8 mouse cellular contexts compared by ENCODE assay signal in the genomic region with DNA sequence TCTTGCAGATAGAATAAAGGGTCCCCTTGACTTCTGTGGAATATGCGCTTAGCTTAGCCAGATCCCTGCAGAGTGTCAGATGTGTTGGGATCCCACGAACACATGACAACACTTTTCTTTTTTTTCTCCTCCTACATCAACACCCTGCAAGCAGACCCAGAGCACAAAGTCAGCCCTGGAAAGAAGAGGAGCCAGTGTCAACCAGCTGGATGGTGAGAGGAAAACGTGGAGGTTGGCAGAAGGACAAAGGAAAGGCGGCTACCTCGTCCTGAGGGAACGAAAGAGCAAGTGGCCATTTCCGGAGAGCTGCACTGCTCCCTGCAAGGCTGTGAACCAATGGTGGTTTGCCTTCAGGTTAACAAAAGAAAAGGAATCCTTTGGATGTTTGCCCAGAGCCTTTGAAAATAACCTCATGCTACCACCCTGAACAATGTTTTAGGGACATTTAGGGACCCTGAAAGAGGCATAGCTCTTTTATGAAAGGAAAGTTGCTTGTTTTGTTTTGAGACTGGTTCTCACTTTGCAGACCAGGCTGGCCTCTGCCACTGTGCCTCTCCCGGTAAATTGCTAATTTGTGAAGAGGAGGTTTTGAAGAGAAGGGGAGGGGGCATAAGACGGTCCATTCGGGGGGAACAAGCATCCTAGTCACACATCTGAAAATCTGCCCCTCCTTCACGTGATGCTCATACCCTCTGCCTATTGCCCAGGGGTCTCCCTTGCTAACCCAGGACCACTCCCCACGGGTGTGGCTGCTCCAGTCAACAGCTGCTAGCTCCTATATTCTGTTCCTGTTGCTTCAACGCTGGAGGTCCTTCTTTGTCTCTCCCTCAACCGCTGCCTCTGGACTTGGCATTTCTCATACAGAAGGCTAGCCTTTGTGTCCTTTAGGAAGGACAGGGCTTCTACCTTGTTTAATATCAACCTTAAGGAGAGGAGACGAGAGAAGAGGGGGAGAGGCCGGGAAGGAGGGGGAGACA. TPM values are rescaled to one million over a fixed set of nuclear protein-coding genes. Genes with fewer than 3 reads are reported as not detected.
DNase-seq lines count a peak whose midpoint lies in the region; ATAC-seq and TF ChIP-seq lines count a peak whose summit lies in the region.

No protein-coding gene starts in this region.

- no peak for TF ChIP-seq CTCF in heart, adult 2 months (IDR thresholded peaks at IDR 0.05)

- intact Hi-C loops in heart, adult 2 months (cut with DNase I): loop anchor here (1.0 to 5.0 kb wide), 7 partner anchors 29 to 575 kb away; partner anchors contain the start of genes Gsk3b, Lrrc58 and Ndufb4

- peak overlapping the region; percentile 80 for H3K27ac ChIP-seq in heart, adult 2 months
- H3K27ac ChIP-seq in kidney, embryonic 14.5 days (ENCODE audit: low read depth, low read length): 0 out of 2 replicates have a peak overlapping the region, but pooled peaks have one; percentile 12
- H3K27ac ChIP-seq in midbrain, embryonic 13.5 days: peak overlapping the region; percentile 90

- 10% methylated on average over 16 of the region's 16 CpGs for WGBS in heart, adult 2 months
- WGBS in kidney, embryonic 14.5 days: 20% methylated on average over 16 of the region's 16 CpGs
- WGBS in midbrain, embryonic 13.5 days: 6% methylated on average over 16 of the region's 16 CpGs

- ATAC-seq in kidney, embryonic 14.5 days (ENCODE audit: low FRiP score, low TSS enrichment): peak; percentile 5; the same call in 1 of the 2 replicates
- ATAC-seq in midbrain, embryonic 13.5 days: peak; percentile 66
- ATAC-seq in monocyte, adult 5-6 weeks (replicated peaks; ENCODE audit: insufficient number of reproducible peaks, low FRiP score, low TSS enrichment, poor library complexity, severe bottlenecking): no peak
- no peak for ATAC-seq in megakaryocyte progenitor cell, adult 5-6 weeks (replicated peaks; ENCODE audit: poor library complexity)

- H3K9ac ChIP-seq in heart, adult 2 months (ENCODE audit: low read depth, low read length): peak overlapping the region; percentile 26
- peak overlapping the region; percentile 37; the same call in 1 of the 2 replicates for H3K9ac ChIP-seq in kidney, embryonic 14.5 days (ENCODE audit: low read depth, low read length)
- H3K9ac ChIP-seq in midbrain, embryonic 13.5 days (replicated peaks): peak overlapping the region; percentile 48

- no peak for TF ChIP-seq POLR2A in heart, adult 2 months (IDR thresholded peaks at IDR 0.05; ENCODE audit: insufficient read depth, low read depth, low read length)

- H3K4me2 ChIP-seq in kidney, embryonic 14.5 days (replicated peaks; ENCODE audit: low read depth, low read length): peak overlapping the region; percentile 70; the same call in 1 of the 2 replicates
- peak overlapping the region; percentile 59 for H3K4me2 ChIP-seq in midbrain, embryonic 13.5 days (replicated peaks)

- H3K4me1 ChIP-seq in heart, adult 2 months (ENCODE audit: control insufficient read depth, insufficient read depth, low read length): peaks cover 11% of the 10 kb centered on the region
- H3K4me1 ChIP-seq in kidney, embryonic 14.5 days (ENCODE audit: control insufficient read depth, insufficient read depth, low read length): peaks cover 15% of the 10 kb centered on the region
- peaks cover 50% of the 10 kb centered on the region for H3K4me1 ChIP-seq in midbrain, embryonic 13.5 days (replicated peaks)

- peak; percentile 37 for DNase-seq in layer of hippocampus, adult 11-12 months (ENCODE audit: low spot score)
- DNase-seq in layer of hippocampus, postnatal 25 days (ENCODE audit: extremely low spot score in 1 of 2, low spot score in 1 of 2): no peak
- DNase-seq in cerebellum, adult 8-10 months: peak; percentile 65
- peak; percentile 56 to 57 for DNase-seq in heart, adult 2 months

- H3K36me3 ChIP-seq in heart, adult 2 months (ENCODE audit: control insufficient read depth, insufficient read depth, low read length): no peaks in the 10 kb centered on the region
- no peaks in the 10 kb centered on the region for H3K36me3 ChIP-seq in kidney, embryonic 14.5 days (ENCODE audit: control insufficient read depth, insufficient read depth, low read length)
- H3K36me3 ChIP-seq in midbrain, embryonic 13.5 days: no peaks in the 10 kb centered on the region

- TF ChIP-seq EP300 in heart, adult 2 months (IDR thresholded peaks at IDR 0.05; ENCODE audit: insufficient read depth, low read depth, low read length): 0 out of 2 replicates have a peak, but pooled peaks have one; percentile 27

- H3K4me3 ChIP-seq in heart, adult 2 months: peak overlapping the region; percentile 30
- H3K4me3 ChIP-seq in kidney, embryonic 14.5 days (ENCODE audit: low read length): no peak overlapping the region; the same call in 1 of the 2 replicates
- peak overlapping the region; percentile 5; the same call in 1 of the 2 replicates for H3K4me3 ChIP-seq in midbrain, embryonic 13.5 days (replicated peaks)

- H3K9me3 ChIP-seq in kidney, embryonic 14.5 days (ENCODE audit: control insufficient read depth, low read length): no peaks in the 10 kb centered on the region
- no peaks in the 10 kb centered on the region for H3K9me3 ChIP-seq in midbrain, embryonic 13.5 days

- no peaks in the 10 kb centered on the region for H3K27me3 ChIP-seq in heart, adult 2 months (ENCODE audit: control insufficient read depth, insufficient read depth, low read length)
- H3K27me3 ChIP-seq in kidney, embryonic 14.5 days (ENCODE audit: control insufficient read depth, insufficient read depth, low read length): no peaks in the 10 kb centered on the region
- H3K27me3 ChIP-seq in midbrain, embryonic 13.5 days: no peaks in the 10 kb centered on the region

- no peaks in the 10 kb centered on the region for H3K79me2 ChIP-seq in heart, adult 2 months (replicated peaks; ENCODE audit: control insufficient read depth, insufficient read depth, low read length)

RNA-seq across cellular contexts. Expression of gene Ndufb4, which starts 29.2 kb away (rescaled TPM):
- 10 to 100 TPM; 77.3 to 82.8 TPM for total RNA-seq in layer of hippocampus, postnatal 25 days (2021)
- 100 to 1,000 TPM; 188 to 216 TPM for total RNA-seq in heart, adult 2 months (2021)
- 162 and 185 TPM in 2 replicates for polyA plus RNA-seq in heart, adult 2 months (2012; rRNA removed)
- 58.1 and 71.9 TPM in 2 replicates for polyA plus RNA-seq in kidney, embryonic 14.5 days (2014; fragmentation: Nextera tagmentation; extraction: Ambion mirVana)
- polyA plus RNA-seq in midbrain, embryonic 13.5 days (2015; fragmentation: Nextera tagmentation; extraction: Ambion mirVana): 58.4 and 58.8 TPM in 2 replicates
- 8.2 to 43.3 TPM (median 18.0 TPM) in 3 replicates for total RNA-seq in monocyte, adult 5-6 weeks (2017)
- total RNA-seq in megakaryocyte progenitor cell, adult 5-6 weeks (2015): 29.7 and 53.1 TPM in 2 replicates
- total RNA-seq in megakaryocyte progenitor cell, adult 5-6 weeks (2017): 13.1 and 26.8 TPM in 2 replicates

Comparison
In these comparisons a context has a peak if more than half of its experiments do, and no peak if none do; other contexts are left out.
1. DNase-seq: peak in layer of hippocampus, adult 11-12 months (single experiment), cerebellum, adult 8-10 months (single experiment) and heart, adult 2 months (2 of 2); none in layer of hippocampus, postnatal 25 days (0 of 2).
2. H3K27ac ChIP-seq: peak in every context shown above with its lines; median percentile 90 in midbrain, embryonic 13.5 days; 80 in heart, adult 2 months; 12 in kidney, embryonic 14.5 days.
3. ATAC-seq: peak in kidney, embryonic 14.5 days (single experiment) and midbrain, embryonic 13.5 days (single experiment); none in monocyte, adult 5-6 weeks (single experiment) and megakaryocyte progenitor cell, adult 5-6 weeks (single experiment).
4. Peak in every context shown above with its lines, with median percentiles within 50 percentile points of each other: H3K9ac ChIP-seq.